Mouse (Mus musculus): ENCODE measurements at regions not wholly inside any gene's neighbourhood (a gene's known extent, or its start where the extent isn't known, plus 50 kb on each side); places are given as distances from the start of the nearest gene placed in this dataset.

DNA sequence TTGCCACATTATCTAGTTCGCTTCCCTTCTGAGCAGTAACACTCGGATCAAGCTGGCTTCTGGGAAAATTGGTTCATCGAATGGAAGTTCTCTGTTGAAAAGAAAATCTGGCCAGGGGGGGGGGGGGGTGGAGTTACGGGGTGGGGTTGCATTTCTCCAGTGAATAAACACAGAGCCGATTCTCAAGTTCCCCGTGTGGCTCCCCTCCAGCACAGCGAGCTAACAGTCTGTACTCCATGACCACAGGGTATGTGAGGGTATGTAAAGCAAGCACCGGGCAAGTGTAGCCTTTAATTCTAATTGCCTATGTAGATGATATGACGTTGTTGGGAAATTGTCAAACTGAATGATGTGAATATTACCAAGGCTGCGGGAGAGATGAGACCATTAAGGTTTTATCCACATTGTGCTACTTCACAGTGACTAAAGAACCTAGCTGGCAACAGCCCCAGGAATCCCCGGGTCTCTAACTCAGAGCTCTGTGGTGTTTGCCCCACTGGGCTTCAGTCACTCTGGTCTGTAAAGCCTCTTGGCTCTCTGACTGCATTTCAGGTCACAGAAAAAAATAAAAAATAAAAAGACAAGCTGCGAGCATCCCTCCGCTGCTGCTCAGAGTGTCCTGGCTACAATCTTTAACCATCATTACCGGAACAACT is 203.1 kb downstream of the Cbln4 start:
- no peak for TF ChIP-seq POLR2A (IDR thresholded peaks at IDR 0.05; ENCODE audit: insufficient read depth, low read length)
- TF ChIP-seq CTCF (IDR thresholded peaks at IDR 0.05; ENCODE audit: low read depth, low read length): no peak

Measured in ES-Bruce4 (cell line).